Mouse (Mus musculus): ENCODE results near the gene Il27ra.

The Il27ra gene

DNA sequence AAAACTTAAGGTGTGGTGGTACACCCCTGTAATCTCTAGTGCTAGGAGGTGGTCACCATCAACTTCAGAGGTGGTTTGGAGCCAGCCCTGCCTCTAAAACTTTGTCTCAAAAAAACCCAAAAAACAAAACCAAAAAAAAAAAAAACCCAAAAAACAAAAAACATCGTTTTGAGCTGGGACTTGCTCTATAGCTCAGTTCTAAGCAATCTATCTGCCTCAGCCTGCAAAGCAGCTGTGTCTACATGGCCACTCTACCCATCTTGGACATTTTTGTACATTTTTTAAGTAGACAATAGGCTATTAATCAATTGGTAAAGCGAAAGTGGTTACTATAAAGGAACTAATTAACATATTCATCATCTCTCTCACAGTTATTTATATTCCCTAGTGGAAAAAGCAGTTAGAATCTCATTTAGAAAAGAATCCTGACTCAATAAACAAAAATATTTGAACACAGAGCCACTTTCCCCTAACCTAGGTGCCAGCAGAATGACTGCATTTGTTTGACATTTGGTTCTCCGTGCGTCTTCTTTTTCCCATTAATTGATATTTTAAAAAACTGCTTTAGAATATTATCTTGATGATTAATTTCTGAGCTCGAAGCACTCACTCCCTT lies 23.2 kb upstream of the Il27ra start:
- no peak for DNase-seq (ENCODE audit: low read depth, low spot score)

DNA sequence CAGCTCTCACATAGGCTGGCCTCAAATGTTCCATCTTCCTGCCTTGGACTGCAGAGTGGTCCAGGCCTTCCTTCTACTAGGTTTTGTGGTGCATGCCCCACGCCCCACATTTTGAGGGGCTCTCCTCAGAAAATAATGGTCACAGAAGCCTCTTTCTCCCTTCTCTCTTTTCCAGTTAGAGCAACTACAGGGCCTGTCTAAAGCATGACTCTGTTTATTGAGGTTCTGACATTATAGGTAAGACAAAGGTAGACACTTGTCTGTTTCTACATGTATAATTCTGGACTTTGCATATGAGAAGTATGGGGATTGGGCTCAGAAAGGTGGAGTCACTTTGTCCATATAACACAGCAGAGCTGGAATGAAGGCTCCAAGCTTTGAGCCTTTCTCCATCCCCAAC lies 22.6 kb upstream of the Il27ra start, which contains the start of gene Gm10643:
Gm10643 (minus strand) TSS at position 101 of the 400 bp plus-strand sequence.
- peak; percentile 25 for DNase-seq (ENCODE audit: low read depth, low spot score)

DNA sequence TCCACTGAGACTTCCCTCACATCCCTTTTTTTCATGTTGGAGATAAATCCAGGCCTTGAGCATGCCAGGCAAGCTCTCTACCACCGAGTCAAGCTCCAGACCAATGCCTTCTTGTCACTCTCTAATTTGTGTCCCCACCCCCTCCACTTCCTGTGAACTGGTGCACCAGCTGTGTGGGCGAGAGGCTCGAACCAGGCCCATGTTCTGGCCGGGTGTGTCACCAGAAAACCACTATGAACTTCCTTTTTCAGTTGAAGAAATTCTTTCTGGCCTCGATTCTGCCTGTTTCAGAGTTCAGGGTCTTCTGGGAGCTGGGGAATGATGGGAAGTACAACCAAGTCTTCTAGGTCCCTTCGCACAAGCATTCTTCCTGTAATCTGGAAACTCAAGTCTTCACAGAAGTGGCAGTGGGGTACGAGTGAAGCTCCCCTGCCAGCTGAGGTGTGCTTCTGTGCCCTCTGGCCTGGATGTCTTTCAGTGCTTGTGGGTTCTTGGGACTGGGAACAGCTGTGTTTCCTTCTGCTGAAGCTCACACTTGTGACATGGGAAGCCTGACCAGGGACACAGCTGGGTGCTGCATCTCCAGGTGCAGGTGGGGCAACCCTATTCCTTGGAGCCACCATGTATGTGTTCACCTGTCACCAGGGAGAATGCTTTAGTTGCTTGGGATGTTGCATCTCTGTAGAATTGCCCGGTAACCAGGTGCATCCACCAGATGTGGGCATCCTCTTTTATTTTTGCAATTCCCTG lies 21.6 kb upstream of the Il27ra start:
- peak; percentile 80 for DNase-seq (ENCODE audit: low read depth, low spot score)

GRCm38 (mm10) chr8:84060245-84060644 lies 17.9 kb upstream of the Il27ra start:
- no peak for DNase-seq (ENCODE audit: low read depth, low spot score)

GRCm38 (mm10) chr8:84059226-84059625 lies 16.8 kb upstream of the Il27ra start:
- DNase-seq (ENCODE audit: low read depth, low spot score), result peak; percentile 26

DNA sequence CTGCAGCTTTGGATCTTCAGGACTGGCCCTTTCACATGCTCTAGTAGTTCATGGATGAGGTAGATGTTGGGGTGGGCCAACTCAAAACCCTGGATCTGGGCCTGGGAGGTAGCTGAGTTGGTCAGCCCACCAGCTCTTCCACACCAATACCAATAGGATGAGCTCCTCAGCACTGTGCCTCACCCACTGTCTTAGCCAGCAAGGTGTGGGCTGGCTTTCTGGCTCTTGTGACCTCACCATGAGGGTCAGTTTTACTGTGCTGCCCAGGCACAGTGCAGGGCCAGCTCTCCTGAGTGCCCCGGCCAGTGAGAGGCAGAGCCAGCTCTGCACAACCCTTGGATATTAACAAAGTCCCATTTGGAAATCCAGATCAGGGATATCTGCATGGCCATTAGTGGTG lies 15.4 kb upstream of the Il27ra start:
- no peak for DNase-seq (ENCODE audit: low read depth, low spot score)

- DNase-seq (ENCODE audit: low read depth, low spot score), result no peak
Measured at GRCm38 (mm10) chr8:84053229-84053628, 10.8 kb upstream of the Il27ra start.

GRCm38 (mm10) chr8:84052746-84053145 lies 10.4 kb upstream of the Il27ra start:
- no peak for DNase-seq (ENCODE audit: low read depth, low spot score)

GRCm38 (mm10) chr8:84048171-84048570 lies 5.8 kb upstream of the Il27ra start:
- no peak for DNase-seq (ENCODE audit: low read depth, low spot score)

DNA sequence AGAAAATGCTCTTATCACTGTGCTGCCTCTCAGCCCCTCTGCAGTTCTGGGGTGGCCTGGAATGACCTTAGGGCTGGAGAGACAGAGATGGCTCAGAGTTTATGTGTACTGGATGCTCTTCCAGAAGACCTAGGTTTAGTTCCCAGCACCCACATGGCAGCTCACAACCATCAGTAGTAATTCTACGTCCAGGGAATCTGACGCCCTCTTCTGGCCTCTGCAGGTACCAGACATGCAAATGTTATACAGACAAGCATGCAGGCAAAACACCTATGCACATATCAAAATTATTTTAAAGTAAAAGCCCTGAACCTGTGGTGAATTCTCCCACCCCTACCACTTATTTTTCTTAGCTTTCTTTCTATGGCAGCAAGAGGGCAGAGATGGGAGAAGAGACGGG lies 4.1 kb upstream of the Il27ra start:
- DNase-seq (ENCODE audit: low read depth, low spot score), result no peak

DNA sequence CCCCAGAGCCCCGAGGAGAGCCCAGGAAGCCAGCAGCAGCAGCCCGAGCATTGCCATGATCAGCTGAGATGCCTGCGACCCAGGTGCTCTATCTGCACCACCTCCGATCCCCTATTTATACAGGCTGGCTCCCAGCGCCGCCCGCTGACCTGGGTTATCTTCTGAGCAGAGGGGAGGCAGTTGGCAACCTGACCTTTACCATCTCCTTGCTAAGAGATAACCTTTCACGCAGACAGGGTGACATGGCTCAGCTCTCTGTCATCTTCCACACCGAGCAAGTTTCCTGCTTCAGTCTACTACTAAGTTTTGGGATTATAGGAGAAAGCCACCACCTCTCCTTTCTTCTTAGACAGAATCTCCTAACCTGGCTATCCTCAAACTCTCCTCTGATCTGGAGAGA lies 2.5 kb upstream of the Il27ra start, which contains the start of gene Rln3:
Rln3 (minus strand) TSS at position 101 of the 400 bp plus-strand sequence.
- DNase-seq (ENCODE audit: low read depth, low spot score), result no peak

DNA sequence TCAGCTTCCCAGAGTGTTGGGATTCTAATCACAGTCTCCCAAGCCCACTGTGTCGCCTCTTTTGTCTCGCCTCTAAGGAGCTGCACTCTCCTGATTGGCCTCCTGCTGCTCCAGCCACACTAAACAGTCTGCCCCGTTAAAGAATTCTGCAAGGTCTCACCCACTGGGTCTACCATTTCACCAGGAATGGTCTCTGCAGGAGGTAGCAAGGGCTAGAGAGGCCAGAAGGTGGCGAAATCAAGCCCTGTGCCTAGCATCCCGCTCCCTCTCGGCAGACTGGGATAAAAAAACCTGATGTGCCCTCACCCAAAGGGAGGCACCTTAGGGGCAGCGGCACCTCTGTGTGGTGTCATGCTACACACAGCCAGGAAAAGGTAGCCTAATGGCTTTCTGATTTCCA lies 1.7 kb upstream of the Il27ra start:
- DNase-seq (ENCODE audit: low read depth, low spot score), result no peak

- DNase-seq (ENCODE audit: low read depth, low spot score), result no peak
Measured at GRCm38 (mm10) chr8:84042948-84043342, 556 bp upstream of the Il27ra start.

DNA sequence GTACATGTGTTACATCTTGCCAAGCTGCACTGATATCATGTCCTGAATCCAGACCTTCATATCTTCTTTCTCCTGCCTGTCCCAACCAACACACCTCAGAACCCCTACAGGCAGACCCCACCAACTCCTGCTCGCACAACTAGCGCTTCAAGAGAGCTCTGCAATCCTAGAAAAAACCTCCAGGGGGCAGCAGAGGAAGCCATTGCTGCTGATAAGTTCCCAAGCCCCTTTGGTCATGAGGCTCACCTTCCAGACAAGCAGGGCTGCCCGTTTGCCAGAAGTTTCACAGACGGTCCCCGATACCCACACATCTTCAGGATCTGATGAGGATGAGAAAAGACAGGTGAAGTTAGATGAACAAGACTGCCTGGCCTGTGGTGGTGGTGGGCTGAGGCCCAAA lies 3.3 kb downstream of the Il27ra start:
- DNase-seq (ENCODE audit: low read depth, low spot score), result peak; percentile 77

DNA sequence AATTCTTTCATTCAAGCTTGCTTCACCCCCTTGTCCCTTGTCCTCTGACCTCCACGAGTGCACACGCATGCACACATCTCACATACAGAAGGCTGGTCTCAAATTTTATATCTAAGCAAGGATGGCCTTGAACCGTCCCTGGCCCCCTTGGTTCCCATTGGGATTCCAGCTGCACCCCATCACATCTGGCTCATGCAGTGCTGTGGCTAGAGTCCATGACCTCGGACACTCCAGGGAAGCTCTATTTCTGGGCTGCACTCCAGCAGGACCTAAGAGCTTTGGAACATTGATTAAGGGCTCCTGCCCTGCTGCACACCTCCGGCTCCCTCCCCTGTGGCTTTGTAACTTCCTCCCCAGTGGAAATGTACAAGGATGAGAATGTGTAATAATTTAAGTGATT lies 4.4 kb downstream of the Il27ra start:
- DNase-seq (ENCODE audit: low read depth, low spot score), result no peak

DNA sequence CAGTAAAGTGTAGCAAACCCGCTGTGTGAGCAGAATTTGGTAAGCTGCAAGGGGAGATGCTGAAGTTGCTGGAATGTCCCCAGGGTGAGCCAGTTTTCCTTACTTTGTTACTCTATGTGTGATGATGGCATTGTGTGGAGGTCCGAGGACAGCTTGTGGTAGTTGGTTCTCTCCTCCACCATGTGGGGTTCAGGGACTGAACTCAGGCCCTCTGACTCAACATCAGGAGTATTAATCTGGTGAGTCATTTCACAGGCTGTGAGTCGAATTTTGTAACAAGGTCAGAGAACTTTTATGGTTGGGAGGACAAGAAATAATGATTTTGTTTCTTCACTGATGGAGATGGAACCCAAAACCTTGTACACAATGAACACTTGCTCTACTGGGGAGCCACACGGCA lies 9.6 kb downstream of the Il27ra start:
- DNase-seq (ENCODE audit: low read depth, low spot score), result no peak

GRCm38 (mm10) chr8:84029272-84029671 lies 13.1 kb downstream of the Il27ra start:
- peak; percentile 23 for DNase-seq (ENCODE audit: low read depth, low spot score)

- DNase-seq (ENCODE audit: low read depth, low spot score), result peak; percentile 44
Measured at GRCm38 (mm10) chr8:84027449-84027848, 14.9 kb downstream of the Il27ra start.

GRCm38 (mm10) chr8:84025863-84026262 lies 16.5 kb downstream of the Il27ra start:
- DNase-seq (ENCODE audit: low read depth, low spot score), result no peak

GRCm38 (mm10) chr8:84024171-84024570 lies 18.2 kb downstream of the Il27ra start:
- DNase-seq (ENCODE audit: low read depth, low spot score), result peak; percentile 59

DNA sequence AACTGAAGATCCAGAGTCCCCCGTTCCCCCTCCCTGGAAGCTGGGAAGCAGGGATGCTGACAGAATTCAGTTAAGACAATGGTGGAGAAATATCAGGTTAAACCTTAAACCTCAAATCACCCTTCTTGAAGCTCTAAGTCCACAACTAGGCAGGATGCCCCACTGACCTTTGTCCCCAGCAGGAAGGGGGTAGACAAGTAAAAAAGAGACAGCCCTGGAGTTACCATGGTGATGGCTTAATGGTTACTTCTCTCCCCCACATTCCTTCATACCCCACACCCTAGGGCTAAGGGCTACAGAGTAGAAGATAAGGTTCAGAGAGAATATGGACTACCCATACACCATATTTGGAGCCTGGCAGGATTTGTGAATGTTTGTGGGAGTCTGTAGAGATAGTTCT lies 18.8 kb downstream of the Il27ra start:
- no peak for DNase-seq (ENCODE audit: low read depth, low spot score)

DNA sequence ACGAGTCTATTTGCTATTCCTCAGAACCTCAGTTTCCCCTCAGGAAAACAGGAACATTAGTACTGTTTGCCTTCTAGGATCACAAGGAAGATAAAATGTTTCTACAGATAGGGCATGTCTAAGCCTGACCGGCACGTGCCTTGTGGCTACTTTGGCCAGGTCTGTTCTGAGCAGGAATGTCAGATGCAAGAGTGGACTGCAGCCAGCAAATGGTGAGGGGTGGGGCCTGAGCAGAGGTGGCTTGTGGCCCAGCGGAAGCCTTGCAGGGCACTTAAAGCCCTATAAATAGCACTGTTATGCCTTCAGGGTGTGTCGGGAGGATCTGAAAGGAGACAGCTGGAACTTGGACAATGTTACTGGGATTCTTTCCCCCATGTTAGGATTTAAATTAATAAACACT lies 19.3 kb downstream of the Il27ra start:
- DNase-seq (ENCODE audit: low read depth, low spot score), result no peak

DNA sequence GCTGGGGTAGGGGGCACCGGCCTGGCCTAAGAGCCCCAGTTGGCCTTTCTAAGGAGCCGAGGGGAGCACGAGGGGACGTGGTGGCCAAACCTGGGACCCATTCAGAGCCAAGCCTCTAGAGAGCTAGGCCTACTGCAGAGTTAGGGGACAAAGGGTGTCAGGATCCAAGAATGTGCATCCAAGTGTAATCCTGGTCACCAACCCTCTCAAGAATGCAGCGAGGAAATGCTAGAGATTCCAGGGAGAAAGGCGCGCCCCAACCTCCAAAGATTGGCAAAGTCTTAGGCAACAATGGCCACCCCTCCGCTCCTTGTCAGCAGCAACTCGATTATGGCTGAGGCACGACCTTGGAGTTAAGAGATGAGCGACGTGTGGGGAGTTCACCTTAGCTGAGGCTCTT lies 20.8 kb downstream of the Il27ra start:
- no peak for DNase-seq (ENCODE audit: low read depth, low spot score)
